Mouse (Mus musculus) spleen, embryonic (tissue): ENCODE data around the gene Gabre.

Experiments used
- CTCF ChIA-PET: fragments of 350-600 bp; sonication (Branson Sonifier 250); formaldehyde crosslinking; loops from one replicate; lab custom pipeline; 2022; lab: Charles Lee

The Gabre gene

GRCm38 (mm10) chrX:72274659-72275371 is at the start of gene Gabre:
Gabre (minus strand) TSS chrX:72274803.
- CTCF ChIA-PET: no interaction called here

GRCm38 (mm10) chrX:72297812-72298211 is 23.2 kb upstream of the Gabre start:
- CTCF ChIA-PET: no interaction called here

- CTCF ChIA-PET: no interaction called here
Observed at GRCm38 (mm10) chrX:72275372-72275663, 715 bp upstream of the Gabre start.

- CTCF ChIA-PET: no interaction called here
Observed at GRCm38 (mm10) chrX:72273966-72274658, 491 bp downstream of the Gabre start.

- CTCF ChIA-PET: no interaction called here
Observed at GRCm38 (mm10) chrX:72270637-72271036, 4.0 kb downstream of the Gabre start.

GRCm38 (mm10) chrX:72221717-72222116 is 52.9 kb downstream of the Gabre start, which contains the start of gene Magea4:
Magea4 (plus strand) TSS chrX:72222017.
- CTCF ChIA-PET: no interaction called here
